Mouse (Mus musculus) erythroblast, embryonic 14.5 days (primary cell): Measurements from ENCODE around the gene Agrn.

Experiments
- GATA1 ChIP-seq: IDR thresholded peaks from 2 replicates; pipeline ENCODE4 v1.6.1; 2012; ENCODE audit warnings: low read length, inconsistent platforms, mixed read lengths
- TAL1 ChIP-seq: IDR thresholded peaks from 3 replicates; pipeline ENCODE4 v1.6.1; 2012; ENCODE audit warnings: low read length, inconsistent platforms, mixed read lengths

DNA sequence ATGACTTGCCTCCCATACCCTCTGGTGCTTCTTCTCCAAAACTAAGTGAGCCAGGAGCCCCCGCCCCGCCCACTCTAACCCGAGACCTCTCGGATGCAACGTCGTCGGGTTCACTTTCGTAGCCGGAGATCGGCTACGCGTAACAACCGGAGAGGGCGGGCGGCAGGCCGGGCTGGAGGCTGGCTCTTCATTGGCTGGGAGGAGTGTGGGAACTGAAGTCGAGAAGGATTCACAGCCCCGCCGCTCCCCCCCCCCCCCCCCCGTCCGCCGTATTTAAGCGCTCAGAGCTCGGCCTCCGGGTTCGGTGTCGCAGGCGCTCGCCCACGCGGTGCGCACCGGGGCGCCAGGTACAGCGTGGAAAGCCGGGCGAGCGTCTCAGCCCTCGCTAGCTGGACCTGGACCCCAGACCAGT, 5.7 kb upstream of the Agrn start, which contains the start of gene AW011738:
- TF ChIP-seq GATA1 (no peak), TAL1 (no peak)
